Mouse (Mus musculus) heart, postnatal 25 days (tissue): ENCODE results near the gene Tbc1d32. TPM values are rescaled to one million over a fixed set of nuclear protein-coding genes. Genes with fewer than 3 reads are reported as not detected.

Source experiments
- DNase-seq: peaks from one replicate; pipeline ENCODE4 v3.0.0; 2022; ENCODE audit warnings: low spot score
- intact Hi-C: fragments of 180-260 bp; cut with DNase I; formaldehyde crosslinking; loops from one replicate; pipeline ENCODE4 v1.15.1; 2025
- total RNA-seq, 2 experiments: library from RNA; stranded (reverse); gene quantifications; 2 replicates each; pipeline ENCODE4 v1.2.3; 2021

Gene Tbc1d32
- total RNA-seq, 2 experiments from 2014 or later = 3.7 to 4.2 TPM

DNA sequence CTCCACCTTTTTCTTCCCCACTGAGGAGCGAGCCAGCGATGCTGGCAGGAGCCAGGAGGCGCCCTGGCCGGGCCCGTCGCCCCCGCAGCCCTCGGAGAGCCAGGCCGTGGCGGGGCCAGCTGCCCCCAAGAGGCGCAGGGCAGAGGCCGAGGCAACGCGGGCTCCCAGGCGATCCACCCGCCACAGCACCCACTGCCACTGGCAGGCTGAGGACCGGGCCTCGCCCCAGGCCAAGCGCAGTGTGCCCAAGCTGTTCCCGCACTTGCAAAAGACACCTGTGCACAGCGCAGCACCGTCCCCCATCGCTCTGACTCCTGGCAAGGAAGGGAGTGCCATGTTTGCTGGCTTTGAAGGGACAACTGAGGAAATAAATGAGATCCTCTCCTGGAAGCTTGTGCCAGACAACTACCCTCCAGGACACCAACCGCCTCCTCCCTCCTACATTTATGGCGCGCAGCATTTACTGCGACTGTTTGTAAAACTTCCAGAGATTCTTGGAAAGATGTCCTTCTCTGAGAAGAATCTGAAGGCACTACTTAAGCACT, 112.8 kb downstream of the Tbc1d32 start:
- intact Hi-C loops = no loop called here
- no peak for DNase-seq

DNA sequence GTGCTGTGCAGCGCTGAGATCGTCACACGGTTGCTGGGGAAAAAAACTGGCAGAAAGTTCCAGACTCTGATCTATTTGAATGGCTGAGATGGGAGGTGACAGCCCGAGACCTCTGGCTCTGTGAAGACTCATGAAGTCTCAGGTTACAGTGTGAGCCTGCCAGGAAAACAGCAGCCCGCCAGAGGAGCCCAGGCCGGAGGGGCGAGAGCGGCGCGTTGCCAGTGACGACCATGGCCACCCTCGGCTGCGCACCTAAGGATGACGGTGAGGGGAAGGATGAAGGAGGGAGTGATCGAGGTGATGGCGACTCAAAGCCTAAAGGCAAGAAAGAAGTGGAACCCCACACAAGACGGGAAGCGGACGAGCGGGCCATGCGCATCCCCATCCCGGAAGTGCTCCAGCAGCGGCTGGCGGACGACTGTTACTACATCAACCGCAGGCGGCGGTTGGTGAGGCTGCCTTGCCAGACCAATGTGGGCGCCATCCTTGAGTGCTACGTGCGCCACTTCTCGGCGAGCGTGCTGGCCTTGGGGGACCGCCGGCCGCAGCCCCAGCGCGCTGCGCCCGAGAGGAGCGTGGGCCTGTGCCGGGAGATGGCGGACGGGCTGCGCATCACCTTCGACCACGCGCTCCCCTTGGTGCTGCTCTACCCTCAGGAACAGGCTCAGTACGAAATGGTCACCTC, 113.4 kb downstream of the Tbc1d32 start:
- peak; percentile 38 for DNase-seq
- intact Hi-C loops = no loop called here

DNA sequence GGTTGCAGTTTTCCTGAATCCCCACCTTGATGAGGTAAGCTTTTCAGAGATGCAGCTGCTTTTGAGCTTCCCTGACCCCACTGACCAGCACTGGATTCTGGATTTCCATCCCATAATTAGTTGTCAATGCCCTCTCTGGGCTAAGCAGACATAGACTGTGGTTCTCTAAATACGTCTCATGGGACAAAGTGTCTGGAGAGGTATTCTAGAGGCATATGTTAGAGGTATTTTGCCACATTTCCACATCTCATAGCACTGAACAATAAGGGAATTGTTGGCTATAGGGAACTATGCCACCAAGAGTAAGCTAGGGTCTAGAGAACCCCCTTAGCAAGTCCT, 121.5 kb downstream of the Tbc1d32 start:
- no peak for DNase-seq
- intact Hi-C loops = loop anchor here (2.0 to 5.0 kb wide), 2 partner anchors 120 to 232 kb away; partner anchors contain the start of gene Tbc1d32

GRCm38 (mm10) chr10:56106333-56106995, 122.0 kb downstream of the Tbc1d32 start, which contains the start of gene Msl3l2:
Gene Msl3l2 (plus strand): TSS chr10:56106917.
- intact Hi-C loops = loop anchor here (2.0 to 5.0 kb wide), 2 partner anchors 121 to 232 kb away; partner anchors contain the start of gene Tbc1d32
- DNase-seq = peak; percentile 73

DNA sequence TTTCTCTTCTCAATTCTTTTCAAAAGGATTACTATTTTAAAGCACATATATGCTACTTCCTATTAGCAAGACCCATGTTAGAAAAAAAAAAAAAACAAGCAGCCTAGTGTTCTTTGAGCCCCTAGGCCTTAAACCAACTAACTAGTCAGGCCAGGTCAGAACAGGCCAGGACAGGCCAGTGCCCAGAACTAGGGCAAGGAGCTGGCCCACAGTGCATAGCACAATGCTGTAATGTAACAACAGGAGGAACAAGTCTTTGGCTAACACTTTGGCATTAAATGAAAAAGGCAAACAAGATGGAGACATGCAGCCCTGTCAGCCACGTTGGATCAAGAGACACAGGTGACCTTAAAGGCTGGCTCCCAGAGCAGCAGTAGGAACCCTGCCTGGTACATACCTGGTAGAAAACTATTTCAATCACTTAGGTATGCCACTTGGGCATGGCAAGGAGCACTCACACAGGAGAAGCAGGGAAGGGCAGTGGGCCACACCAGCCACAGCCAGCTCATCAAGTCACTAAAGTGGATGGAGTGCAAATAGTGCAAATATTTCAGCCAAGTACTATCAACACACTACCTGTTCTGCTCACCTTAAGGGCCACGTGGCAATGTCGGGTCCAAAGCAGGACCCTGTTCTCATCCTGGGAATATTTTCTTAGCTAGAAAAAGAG, 128.7 kb downstream of the Tbc1d32 start:
- no peak for DNase-seq
- intact Hi-C loops = no loop called here

GRCm38 (mm10) chr10:56099126-56099525, 129.4 kb downstream of the Tbc1d32 start:
- intact Hi-C loops = no loop called here
- no peak for DNase-seq

DNA sequence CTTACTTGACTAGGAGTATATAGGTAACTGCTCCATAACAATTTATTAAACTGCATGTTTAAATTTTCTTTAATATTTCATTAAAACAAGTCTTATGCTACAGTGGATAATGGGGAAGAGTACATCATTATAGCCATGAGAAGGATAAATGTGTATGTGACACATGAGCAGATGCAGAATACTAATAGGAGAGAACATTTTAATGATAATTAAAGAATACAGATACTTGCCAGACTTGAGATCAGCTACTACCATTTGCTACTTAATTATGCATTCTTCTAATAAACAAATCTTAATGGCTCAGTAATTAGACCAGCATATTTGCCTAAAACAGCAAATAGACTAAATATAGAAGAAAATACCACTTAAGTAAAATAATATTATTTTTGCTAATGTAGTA, 131.7 kb downstream of the Tbc1d32 start:
- intact Hi-C loops = no loop called here
- DNase-seq = no peak

- intact Hi-C loops = no loop called here
- no peak for DNase-seq
Observed at GRCm38 (mm10) chr10:56094586-56094985, 133.9 kb downstream of the Tbc1d32 start.

- intact Hi-C loops = no loop called here
Observed at GRCm38 (mm10) chr10:56089714-56090113, 138.8 kb downstream of the Tbc1d32 start.

GRCm38 (mm10) chr10:56062746-56063145, 165.7 kb downstream of the Tbc1d32 start:
- intact Hi-C loops = no loop called here
- DNase-seq = no peak

More at GRCm38 (mm10) chr10:56089714-56090113, 138.8 kb downstream of the Tbc1d32 start:
- DNase-seq = no peak

DNA sequence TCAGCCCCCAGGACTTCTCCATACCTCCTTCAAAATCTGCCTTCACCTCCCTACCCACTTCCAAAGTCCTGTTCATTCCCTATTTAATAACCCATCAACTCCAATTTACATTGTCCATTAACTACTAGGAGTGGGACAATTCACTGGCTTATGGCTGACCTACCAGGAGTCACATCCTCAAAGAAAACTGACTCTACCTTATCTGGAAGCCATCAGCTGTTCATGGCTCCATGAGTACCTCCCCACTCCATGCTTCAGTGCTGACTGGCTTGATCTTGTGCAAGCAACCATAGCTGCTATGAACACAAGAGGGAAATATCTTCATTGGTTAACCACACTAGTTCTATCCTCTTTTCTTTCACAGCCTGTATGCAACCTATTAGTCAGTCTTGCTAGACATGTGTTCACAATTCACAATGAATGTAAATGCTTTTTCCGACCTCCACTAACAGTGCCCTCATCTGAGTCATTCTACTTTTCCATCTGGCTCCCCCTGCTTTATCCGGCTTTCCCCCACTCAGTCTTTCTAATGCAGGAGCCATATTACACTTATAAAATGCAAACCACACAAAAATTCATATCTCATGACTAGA, 167.2 kb downstream of the Tbc1d32 start:
- intact Hi-C loops = no loop called here
- DNase-seq = no peak

DNA sequence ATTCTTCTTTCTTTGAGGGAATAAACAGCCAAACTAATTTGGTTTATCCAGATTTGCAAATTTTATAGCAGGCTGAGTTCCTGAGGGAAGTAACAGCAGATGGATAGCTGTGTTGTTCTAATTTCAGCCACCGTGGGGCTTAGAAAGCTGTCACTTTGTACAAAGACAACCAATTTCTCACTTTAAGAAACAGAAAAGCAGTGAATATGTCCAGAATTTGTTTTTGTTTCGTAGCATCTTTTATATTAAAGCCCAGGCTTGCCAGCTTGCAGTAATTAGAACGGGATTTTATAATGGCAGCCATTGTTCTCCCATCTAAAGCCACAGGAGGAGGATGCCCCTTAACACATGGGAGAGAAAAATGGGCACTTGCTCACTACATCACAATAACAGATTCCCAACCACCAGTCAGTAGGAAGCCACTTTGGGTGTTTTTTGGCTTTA, 169.5 kb downstream of the Tbc1d32 start:
- intact Hi-C loops = no loop called here
- no peak for DNase-seq

- intact Hi-C loops = no loop called here
- DNase-seq = no peak
Observed at GRCm38 (mm10) chr10:56025400-56025799, 203.1 kb downstream of the Tbc1d32 start.

GRCm38 (mm10) chr10:56024579-56024978, 203.9 kb downstream of the Tbc1d32 start:
- intact Hi-C loops = no loop called here

GRCm38 (mm10) chr10:55979898-55980521, 248.5 kb downstream of the Tbc1d32 start:
- DNase-seq = no peak
- intact Hi-C loops = no loop called here

More at GRCm38 (mm10) chr10:56024579-56024978, 203.9 kb downstream of the Tbc1d32 start:
- no peak for DNase-seq

DNA sequence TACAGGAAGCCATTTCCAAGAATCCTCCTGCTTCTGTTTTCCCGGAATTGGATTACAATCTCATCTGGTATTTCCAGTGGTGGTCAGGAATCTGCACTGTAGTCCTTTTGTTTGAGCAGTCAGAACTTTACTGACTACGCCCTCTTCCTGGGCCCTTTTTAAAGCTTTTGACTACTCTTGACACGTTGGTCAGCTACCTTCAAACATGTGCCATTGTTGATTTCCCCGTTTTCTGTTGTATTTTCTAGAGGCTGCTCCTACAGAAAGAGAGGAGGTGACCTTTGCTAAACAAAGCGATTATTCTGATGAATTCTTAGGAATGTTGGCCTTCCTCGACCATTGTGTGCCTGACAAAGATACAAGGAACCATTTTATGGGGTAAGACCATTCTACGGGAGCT, 250.5 kb downstream of the Tbc1d32 start:
- intact Hi-C loops = no loop called here
- DNase-seq = no peak
